12 mouse cellular contexts compared by ENCODE assay signal in the genomic region with DNA sequence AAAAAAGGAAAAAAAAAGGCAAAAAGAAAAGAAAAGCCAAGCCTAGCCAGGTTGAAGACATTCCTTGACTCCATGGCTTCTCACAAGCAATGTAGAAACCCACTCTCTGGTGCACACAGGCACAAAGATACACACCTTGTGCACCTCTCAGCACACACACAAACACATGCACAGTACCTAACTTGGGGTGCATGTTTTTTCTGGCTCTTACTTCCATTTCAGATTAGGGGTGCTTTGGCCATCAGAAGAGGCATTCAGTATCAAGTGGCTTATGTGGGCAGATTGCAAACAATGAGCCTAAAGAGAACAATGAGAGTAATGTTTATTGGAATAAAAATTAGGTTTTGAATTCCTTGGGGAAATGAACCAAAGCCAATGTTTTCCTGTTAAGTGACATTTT.
DNase-seq lines count a peak whose midpoint lies in the region; ATAC-seq and TF ChIP-seq lines count a peak whose summit lies in the region.
"Had no signal": no experiment of that assay in that cellular context is flagged by ENCODE, and none has a peak within 500 bp of the region (broad histone marks: within the 10 kb centered on the region; RNA-seq: fewer than 3 reads in every experiment).

No protein-coding gene starts in this region.

- no peaks in the 10 kb centered on the region for H3K36me3 ChIP-seq in intestine, embryonic 14.5 days (ENCODE audit: control insufficient read depth, insufficient read depth, low read length)
- no peaks in the 10 kb centered on the region for H3K36me3 ChIP-seq in intestine, postnatal 0 days (ENCODE audit: control insufficient read depth, insufficient read depth)
- H3K36me3 ChIP-seq in embryonic facial prominence, embryonic 13.5 days = no peaks in the 10 kb centered on the region
- no peaks in the 10 kb centered on the region for H3K36me3 ChIP-seq in hindbrain, embryonic 11.5 days (ENCODE audit: control insufficient read depth, insufficient read depth, low read length)
- H3K36me3 ChIP-seq in midbrain, embryonic 14.5 days (ENCODE audit: control insufficient read depth, insufficient read depth, low read length) = no peaks in the 10 kb centered on the region
- H3K36me3 ChIP-seq: embryonic facial prominence, embryonic 15.5 days; liver, embryonic 13.5 days had no signal

- H3K27ac ChIP-seq in intestine, embryonic 14.5 days (ENCODE audit: low read depth) = no peak overlapping the region
- no peak overlapping the region for H3K27ac ChIP-seq in intestine, postnatal 0 days (ENCODE audit: low read depth, low read length)
- H3K27ac ChIP-seq in embryonic facial prominence, embryonic 13.5 days = peak overlapping the region; percentile 60; the same call in 1 of the 2 replicates
- no peak overlapping the region for H3K27ac ChIP-seq in hindbrain, embryonic 11.5 days (ENCODE audit: low read depth, low read length)
- peak overlapping the region; percentile 76 for H3K27ac ChIP-seq in midbrain, embryonic 14.5 days (replicated peaks; ENCODE audit: low read depth, low read length)
- H3K27ac ChIP-seq: liver, embryonic 13.5 days had no signal

- H3K4me2 ChIP-seq in intestine, embryonic 14.5 days (ENCODE audit: low read length) = peak overlapping the region; percentile 64
- no peak overlapping the region for H3K4me2 ChIP-seq in intestine, postnatal 0 days (replicated peaks; ENCODE audit: low read depth)
- H3K4me2 ChIP-seq in embryonic facial prominence, embryonic 13.5 days = peak overlapping the region; percentile 72
- peak overlapping the region; percentile 46; the same call in 1 of the 2 replicates for H3K4me2 ChIP-seq in hindbrain, embryonic 11.5 days (replicated peaks; ENCODE audit: low read depth, low read length)
- H3K4me2 ChIP-seq in midbrain, embryonic 14.5 days (ENCODE audit: low read length) = peak overlapping the region; percentile 71

- no peak overlapping the region for H3K4me3 ChIP-seq in intestine, embryonic 14.5 days (ENCODE audit: low read depth, low read length)
- H3K4me3 ChIP-seq in intestine, postnatal 0 days (ENCODE audit: low read depth, low read length) = no peak overlapping the region
- H3K4me3 ChIP-seq in embryonic facial prominence, embryonic 13.5 days = peak overlapping the region; percentile 38; the same call in 1 of the 2 replicates
- H3K4me3 ChIP-seq in hindbrain, embryonic 11.5 days (ENCODE audit: low read depth, low read length) = no peak overlapping the region
- peak overlapping the region; percentile 36 for H3K4me3 ChIP-seq in midbrain, embryonic 14.5 days (replicated peaks; ENCODE audit: low read depth, low read length)
- H3K4me3 ChIP-seq: liver, embryonic 13.5 days had no signal

- no peaks in the 10 kb centered on the region for H3K27me3 ChIP-seq in intestine, embryonic 14.5 days (replicated peaks; ENCODE audit: control insufficient read depth, insufficient read depth, low read length)
- no peaks in the 10 kb centered on the region for H3K27me3 ChIP-seq in intestine, postnatal 0 days (replicated peaks; ENCODE audit: control insufficient read depth, insufficient read depth, low read length)
- H3K27me3 ChIP-seq in embryonic facial prominence, embryonic 13.5 days = no peaks in the 10 kb centered on the region
- H3K27me3 ChIP-seq in hindbrain, embryonic 11.5 days (ENCODE audit: control insufficient read depth, insufficient read depth, low read length) = no peaks in the 10 kb centered on the region
- no peaks in the 10 kb centered on the region for H3K27me3 ChIP-seq in midbrain, embryonic 14.5 days (ENCODE audit: control insufficient read depth, insufficient read depth, low read length)
- H3K27me3 ChIP-seq: CH12.LX; embryonic facial prominence, embryonic 15.5 days; liver, embryonic 13.5 days had no signal

- ATAC-seq in intestine, embryonic 14.5 days (replicated peaks; ENCODE audit: low FRiP score, low TSS enrichment, low read depth) = no peak
- no peak for ATAC-seq in intestine, postnatal 0 days
- ATAC-seq in embryonic facial prominence, embryonic 13.5 days (ENCODE audit: insufficient number of reproducible peaks, insufficient read depth, low FRiP score, low TSS enrichment, low read depth) = no peak
- ATAC-seq in hindbrain, embryonic 11.5 days (ENCODE audit: low FRiP score) = peak; percentile 33; the same call in 1 of the 2 replicates
- no peak for ATAC-seq in midbrain, embryonic 14.5 days (ENCODE audit: low FRiP score, low TSS enrichment)
- no peak for ATAC-seq in monocyte, adult 5-6 weeks (replicated peaks; ENCODE audit: insufficient number of reproducible peaks, low FRiP score, low TSS enrichment, poor library complexity, severe bottlenecking)

- TF ChIP-seq CTCF in intestine, postnatal 0 days (IDR thresholded peaks at IDR 0.05; ENCODE audit: low read depth) = no peak

- no peaks in the 10 kb centered on the region for H3K9me3 ChIP-seq in intestine, embryonic 14.5 days (ENCODE audit: control insufficient read depth, low read length)
- no peaks in the 10 kb centered on the region for H3K9me3 ChIP-seq in intestine, postnatal 0 days (ENCODE audit: control insufficient read depth)
- no peaks in the 10 kb centered on the region for H3K9me3 ChIP-seq in embryonic facial prominence, embryonic 13.5 days
- no peaks in the 10 kb centered on the region for H3K9me3 ChIP-seq in hindbrain, embryonic 11.5 days (ENCODE audit: control insufficient read depth, low read length)
- no peaks in the 10 kb centered on the region for H3K9me3 ChIP-seq in midbrain, embryonic 14.5 days (ENCODE audit: control insufficient read depth, low read length)
- H3K9me3 ChIP-seq: embryonic facial prominence, embryonic 15.5 days; liver, embryonic 13.5 days had no signal

- no peak overlapping the region for H3K9ac ChIP-seq in intestine, embryonic 14.5 days (ENCODE audit: low read length)
- H3K9ac ChIP-seq in intestine, postnatal 0 days (ENCODE audit: low read depth, low read length) = no peak overlapping the region
- no peak overlapping the region for H3K9ac ChIP-seq in embryonic facial prominence, embryonic 13.5 days
- no peak overlapping the region for H3K9ac ChIP-seq in hindbrain, embryonic 11.5 days (ENCODE audit: low read depth, low read length)
- peak overlapping the region; percentile 43; the same call in 1 of the 2 replicates for H3K9ac ChIP-seq in midbrain, embryonic 14.5 days (replicated peaks; ENCODE audit: low read length)
- H3K9ac ChIP-seq: embryonic facial prominence, embryonic 15.5 days; liver, embryonic 13.5 days had no signal

- no peak for DNase-seq in intestine, embryonic 14.5 days (ENCODE audit: low spot score)
- peak; percentile 19 for DNase-seq in hindbrain, embryonic 11.5 days (ENCODE audit: low spot score)
- DNase-seq in midbrain, embryonic 14.5 days = no peak
- DNase-seq in ovary, adult 18-20 months (ENCODE audit: low spot score) = no peak
- DNase-seq in adrenal gland, adult 2 months = no peak
- DNase-seq: liver, embryonic 13.5 days; thymus, postnatal 14 days had no signal

- peaks cover 10% of the 10 kb centered on the region for H3K4me1 ChIP-seq in intestine, embryonic 14.5 days (replicated peaks; ENCODE audit: control insufficient read depth, insufficient read depth, low read length)
- no peaks in the 10 kb centered on the region for H3K4me1 ChIP-seq in intestine, postnatal 0 days (replicated peaks; ENCODE audit: control insufficient read depth, insufficient read depth, low read length)
- H3K4me1 ChIP-seq in embryonic facial prominence, embryonic 13.5 days = peaks cover 15% of the 10 kb centered on the region
- H3K4me1 ChIP-seq in hindbrain, embryonic 11.5 days (replicated peaks; ENCODE audit: control insufficient read depth, insufficient read depth, low read length) = 0 out of 2 replicates have a peak, but pooled peaks cover 2% of the 10 kb centered on the region
- H3K4me1 ChIP-seq in midbrain, embryonic 14.5 days (ENCODE audit: control insufficient read depth, insufficient read depth, low read length) = peaks cover 23% of the 10 kb centered on the region
- H3K4me1 ChIP-seq: liver, embryonic 13.5 days had no signal

Comparison
In these comparisons a context has a peak if more than half of its experiments do, and no peak if none do; other contexts are left out.
1. H3K27ac ChIP-seq: peak in embryonic facial prominence, embryonic 13.5 days (single experiment) and midbrain, embryonic 14.5 days (single experiment); none in intestine, embryonic 14.5 days (single experiment), intestine, postnatal 0 days (single experiment) and hindbrain, embryonic 11.5 days (single experiment).
2. H3K4me3 ChIP-seq: peak in embryonic facial prominence, embryonic 13.5 days (single experiment) and midbrain, embryonic 14.5 days (single experiment); none in intestine, embryonic 14.5 days (single experiment), intestine, postnatal 0 days (single experiment) and hindbrain, embryonic 11.5 days (single experiment).